Mouse (Mus musculus): ENCODE measurements around the gene Lbr. TPM values are rescaled to one million over a fixed set of nuclear protein-coding genes. Genes with fewer than 3 reads are reported as not detected.

Lbr gene
- 100 to 1,000 TPM; 229 to 262 TPM for total RNA-seq (2023)

GRCm38 (mm10) chr1:181842781-181843180 is at the start of gene Lbr:
TSS of gene Lbr (minus strand) at chr1:181843046.

Other genes starting within 250 kb of the Lbr start
- gene Enah, start 176.9 kb upstream of the Lbr start, total RNA-seq (2023): under 1 TPM; 0.12 to 0.17 TPM